Mouse (Mus musculus) intestine, postnatal 0 days (tissue): Measurements from ENCODE around the gene Nell2. TPM values are rescaled to one million over a fixed set of nuclear protein-coding genes. Genes with fewer than 3 reads are reported as not detected.

ENCODE experiments used
- ATAC-seq: fragments of 200-750 bp; cut with Nextera tagmentation; 2 replicates; pipeline ENCODE4 v1.8.0; 2017; ENCODE audit warnings: mild to moderate bottlenecking, moderate TSS enrichment, moderate library complexity
- H3K27ac ChIP-seq: fragments of 300-500 bp; sonication (generic); 2 replicates; pipeline ENCODE4 v1.5.1; 2014; ENCODE audit warnings: mild to moderate bottlenecking, low read depth, low read length, moderate library complexity
- H3K27me3 ChIP-seq: fragments of 300-500 bp; sonication (generic); replicated peaks from 2 replicates; pipeline ENCODE4 v1.6.1; 2014; ENCODE audit warnings: low read length, mixed read lengths; ENCODE audit not compliant: control insufficient read depth, insufficient read depth
- H3K36me3 ChIP-seq: fragments of 300-500 bp; sonication (generic); 2 replicates; pipeline ENCODE4 v1.6.1; 2014; ENCODE audit warnings: mild to moderate bottlenecking, moderate library complexity; ENCODE audit not compliant: control insufficient read depth, insufficient read depth
- H3K4me1 ChIP-seq: fragments of 300-500 bp; sonication (generic); replicated peaks from 2 replicates; pipeline ENCODE4 v1.6.1; 2014; ENCODE audit warnings: antibody characterized with exemption, low read length, mixed read lengths; ENCODE audit not compliant: control insufficient read depth, insufficient read depth
- H3K4me2 ChIP-seq: fragments of 300-500 bp; sonication (generic); replicated peaks from 2 replicates; pipeline ENCODE4 v1.6.1; 2014; ENCODE audit warnings: low read depth, mild to moderate bottlenecking, moderate library complexity
- H3K4me3 ChIP-seq: fragments of 300-500 bp; sonication (generic); 2 replicates; pipeline ENCODE4 v1.5.1; 2014; ENCODE audit warnings: low read depth, low read length
- H3K9ac ChIP-seq: fragments of 300-500 bp; sonication (generic); 2 replicates; pipeline ENCODE4 v1.6.1; 2014; ENCODE audit warnings: mild to moderate bottlenecking, low read depth, low read length
- H3K9me3 ChIP-seq: fragments of 300-500 bp; sonication (generic); 2 replicates; pipeline ENCODE4 v1.6.1; 2016; ENCODE audit warnings: mixed run types; ENCODE audit not compliant: control insufficient read depth
- CTCF ChIP-seq: sonication (generic); IDR thresholded peaks from 2 replicates; pipeline ENCODE4 v1.5.1; 2016; ENCODE audit warnings: low read depth, mild to moderate bottlenecking, control low read depth, antibody characterized with exemption, moderate library complexity
- WGBS: fragments of 180-500 bp; shearing (Covaris S2); extraction: QIAGEN DNeasy Blood & Tissue Kit; methylation state at CpG from one replicate; pipeline ENCODE4 v1.1.7; 2014; 5-methylcytosine and 5-hydroxymethylcytosine counted together
- polyA plus RNA-seq: library from polyadenylated mRNA; unstranded; fragments of >200 nt; fragmentation: Nextera tagmentation; extraction: Ambion mirVana; gene quantifications from 2 replicates; pipeline ENCODE4 v1.2.1, GENCODE M21; 2015

Nell2 gene
- polyA plus RNA-seq, 1 experiment from 2014 or later: 4.9 TPM

DNA sequence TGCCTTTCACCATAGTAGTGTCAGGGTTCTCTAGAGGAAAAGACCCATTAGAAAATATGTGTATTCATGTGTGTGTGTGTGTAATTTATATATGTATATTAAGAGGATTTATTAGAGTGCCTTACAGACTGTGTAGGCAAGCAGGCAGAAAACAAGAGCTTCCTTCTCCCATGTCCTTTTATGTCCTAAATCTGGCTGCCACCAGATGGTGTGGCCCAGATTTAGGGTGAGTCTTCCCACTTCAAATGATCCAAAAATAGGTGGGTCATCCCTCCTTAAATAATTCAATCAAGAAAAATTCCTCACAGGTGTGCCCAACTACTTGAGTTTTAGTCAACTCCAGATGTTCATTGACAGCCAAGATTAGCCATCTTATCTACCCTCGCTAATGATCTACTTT is 460.3 kb downstream of the Nell2 start:
- 76% methylated on average over 1 of the region's 1 CpGs for WGBS
- TF ChIP-seq CTCF: no peak
- no peak for ATAC-seq

GRCm38 (mm10) chr15:95055081-95055650 is 473.2 kb downstream of the Nell2 start:
- Histone ChIP-seq H3K4me1 (no peaks in the 10 kb centered on the region; the same call in 1 of the 2 replicates), H3K4me2 (no peak overlapping the region), H3K9ac (no peak overlapping the region), H3K27ac (no peak overlapping the region), H3K36me3 (no peaks in the 10 kb centered on the region), H3K27me3 (no peaks in the 10 kb centered on the region), H3K9me3 (no peaks in the 10 kb centered on the region), H3K4me3 (no peak overlapping the region)
- 81% methylated on average over 8 of the region's 8 CpGs for WGBS
- no peak for TF ChIP-seq CTCF
- ATAC-seq: no peak

More for the DNA sequence above, 460.3 kb downstream of the Nell2 start:
- Histone ChIP-seq H3K4me3 (no peak overlapping the region), H3K27ac (no peak overlapping the region), H3K9me3 (no peaks in the 10 kb centered on the region), H3K36me3 (no peaks in the 10 kb centered on the region), H3K4me1 (no peaks in the 10 kb centered on the region), H3K4me2 (no peak overlapping the region), H3K9ac (no peak overlapping the region), H3K27me3 (no peaks in the 10 kb centered on the region)

DNA sequence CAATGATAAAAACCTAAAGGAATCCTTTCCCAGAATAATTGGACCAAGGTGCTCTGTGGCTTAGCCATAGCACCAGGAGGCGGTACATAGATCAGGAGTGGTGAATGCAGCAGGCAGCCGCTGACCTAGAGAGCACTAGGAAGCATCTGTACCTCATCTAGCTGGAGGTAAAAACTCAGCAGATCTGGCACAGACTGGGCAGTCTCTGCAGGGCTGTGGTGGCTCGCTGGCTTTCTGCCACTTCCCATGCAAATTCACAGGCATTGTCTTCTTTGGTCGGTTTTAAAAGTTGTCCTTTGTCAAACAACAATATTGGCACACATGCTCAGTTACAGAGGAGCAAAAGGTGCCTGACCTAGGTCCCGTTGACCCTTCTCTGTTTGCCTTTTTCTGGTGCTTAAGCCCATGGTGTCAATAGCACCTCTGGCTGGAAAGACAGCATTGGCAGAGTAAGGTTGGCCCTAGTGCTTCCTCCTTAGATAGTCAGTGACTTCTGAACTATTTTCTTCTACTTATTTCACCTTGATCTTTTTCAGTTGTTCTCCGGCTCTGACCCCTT is 479.1 kb downstream of the Nell2 start:
- no peaks in the 10 kb centered on the region for H3K36me3 ChIP-seq
- no peak for ATAC-seq
- no peak for TF ChIP-seq CTCF
- WGBS: 60% methylated on average over 6 of the region's 6 CpGs
- no peak overlapping the region for H3K9ac ChIP-seq
- H3K27me3 ChIP-seq: no peaks in the 10 kb centered on the region
- no peaks in the 10 kb centered on the region; the same call in 1 of the 2 replicates for H3K4me1 ChIP-seq
- H3K4me3 ChIP-seq: no peak overlapping the region
- H3K27ac ChIP-seq: no peak overlapping the region
- no peaks in the 10 kb centered on the region for H3K9me3 ChIP-seq
- no peak overlapping the region for H3K4me2 ChIP-seq

DNA sequence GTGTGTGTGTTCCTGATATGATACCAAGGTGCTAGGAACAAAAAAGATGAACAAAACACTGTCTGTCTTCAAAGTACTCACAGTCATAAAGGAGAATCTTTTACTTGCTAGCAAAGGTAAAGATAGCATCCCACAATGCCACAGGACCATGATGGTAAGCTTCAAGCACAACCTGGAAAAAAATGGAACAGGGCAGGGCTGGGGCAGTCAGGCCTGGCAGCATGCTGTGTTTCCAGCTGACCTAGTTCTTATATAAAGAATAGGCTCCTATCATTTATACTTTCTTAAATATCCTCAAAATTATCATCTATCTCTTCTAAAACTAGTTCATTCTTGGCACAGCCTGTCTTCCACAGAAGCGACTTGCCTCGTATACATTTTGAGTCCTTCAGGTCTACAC is 480.9 kb downstream of the Nell2 start:
- Histone ChIP-seq H3K36me3 (no peaks in the 10 kb centered on the region), H3K27me3 (no peaks in the 10 kb centered on the region), H3K9me3 (no peaks in the 10 kb centered on the region), H3K27ac (no peak overlapping the region), H3K4me1 (no peaks in the 10 kb centered on the region; the same call in 1 of the 2 replicates), H3K4me3 (no peak overlapping the region), H3K9ac (no peak overlapping the region), H3K4me2 (no peak overlapping the region)
- no peak for TF ChIP-seq CTCF
- 88% methylated on average over 2 of the region's 2 CpGs for WGBS
- ATAC-seq: no peak

- Histone ChIP-seq H3K36me3 (no peaks in the 10 kb centered on the region), H3K4me3 (no peak overlapping the region), H3K4me1 (0 out of 2 replicates have a peak, but pooled peaks cover 3% of the 10 kb centered on the region), H3K9ac (no peak overlapping the region), H3K27me3 (no peaks in the 10 kb centered on the region), H3K4me2 (no peak overlapping the region), H3K9me3 (no peaks in the 10 kb centered on the region), H3K27ac (no peak overlapping the region)
- 85% methylated on average over 8 of the region's 8 CpGs for WGBS
- no peak for TF ChIP-seq CTCF
- no peak for ATAC-seq
These were observed 484.3 kb downstream of the Nell2 start for GRCm38 (mm10) chr15:95044011-95044410.

- no peaks in the 10 kb centered on the region for H3K27me3 ChIP-seq
- no peaks in the 10 kb centered on the region for H3K9me3 ChIP-seq
- ATAC-seq: no peak
- H3K36me3 ChIP-seq: no peaks in the 10 kb centered on the region
- H3K4me3 ChIP-seq: no peak overlapping the region
- 0 out of 2 replicates have a peak, but pooled peaks cover 3% of the 10 kb centered on the region for H3K4me1 ChIP-seq
- H3K9ac ChIP-seq: no peak overlapping the region
- no peak for TF ChIP-seq CTCF
- 87% methylated on average over 9 of the region's 9 CpGs for WGBS
- H3K27ac ChIP-seq: no peak overlapping the region
- H3K4me2 ChIP-seq: no peak overlapping the region
These were observed 485.9 kb downstream of the Nell2 start for GRCm38 (mm10) chr15:95042437-95042836.
